Mouse (Mus musculus): Measurements from ENCODE around the gene Deaf1. TPM values are rescaled to one million over a fixed set of nuclear protein-coding genes. Genes with fewer than 3 reads are reported as not detected.

Deaf1 gene
- total and polyA plus RNA-seq, 3 experiments: 3.5 to 31.6 (median 10.0) TPM

DNA sequence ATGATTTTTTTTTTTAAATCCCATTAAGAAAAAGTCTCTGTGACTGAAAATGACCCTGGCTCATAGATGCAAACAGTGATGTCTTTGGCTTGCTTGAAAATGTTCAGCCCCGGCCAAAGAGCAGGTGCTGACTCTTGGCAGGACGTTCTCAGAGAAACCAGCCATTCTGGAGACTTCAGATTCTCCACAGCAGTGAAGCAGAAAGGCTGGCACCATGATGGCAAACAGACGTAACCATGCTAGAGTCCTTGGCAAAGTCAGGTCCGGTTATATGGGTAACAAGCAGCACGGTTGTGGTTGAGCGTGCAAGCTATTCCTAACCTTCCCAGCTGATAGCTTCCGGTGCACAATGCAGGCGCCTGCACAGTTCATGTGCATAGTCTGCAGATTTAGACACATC lies 28.3 kb downstream of the Deaf1 start:
- H3K27me3 ChIP-seq (replicated peaks): no peaks in the 10 kb centered on the region
- no peak for DNase-seq (ENCODE audit: extremely low read depth)
- H3K27ac ChIP-seq (ENCODE audit: insufficient read depth, low read depth): no peak overlapping the region
- dilution Hi-C loops (cut with MboI; ENCODE audit: extremely low pct_ligation_motif_present, extremely low pct_unique_long_range_greater_than_20kb, low sequenced_read_pairs): no loop called here
- no peaks in the 10 kb centered on the region for H3K9me3 ChIP-seq (replicated peaks; ENCODE audit: low read length)
- H3K4me3 ChIP-seq (replicated peaks in 1 of 3; ENCODE audit: low read depth in 2 of 3, low read length in 2 of 3, poor library complexity in 1 of 3): no peak overlapping the region
- H3K4me1 ChIP-seq (ENCODE audit: control insufficient read depth in 1 of 2, insufficient read depth in 2 of 2): peaks cover 0 to 14% of the 10 kb centered on the region in 2 experiments; a peak in 2 of 4 replicates
- no peak overlapping the region for H3K4me2 ChIP-seq (ENCODE audit: insufficient read depth, low read depth, poor library complexity, severe bottlenecking)
- TF ChIP-seq PAX5 (IDR thresholded peaks at IDR 0.05; ENCODE audit: low read length) (no peak), JUND (conservative IDR thresholded peaks at IDR 0.05; ENCODE audit: low read depth, low read length) (no peak), RAD21 (IDR thresholded peaks at IDR 0.05; ENCODE audit: low read depth, low read length) (no peak), SMC3 (IDR thresholded peaks at IDR 0.05; ENCODE audit: low read depth, low read length) (no peak), TBP (conservative IDR thresholded peaks at IDR 0.05; ENCODE audit: low read depth, low read length) (no peak), ZKSCAN1 (IDR thresholded peaks at IDR 0.05; ENCODE audit: borderline replicate concordance, low read depth, low read length) (no peak), NRF1 (IDR thresholded peaks at IDR 0.05; ENCODE audit: low read depth, low read length) (no peak), MAFK (IDR thresholded peaks at IDR 0.05; ENCODE audit: insufficient replicate concordance, low read length) (no peak), EP300 (IDR thresholded peaks at IDR 0.05; ENCODE audit: low read length) (no peak), ZMIZ1 (IDR thresholded peaks at IDR 0.05; ENCODE audit: low read depth, low read length) (no peak), IRF4 (IDR thresholded peaks at IDR 0.05; ENCODE audit: low read depth, low read length) (no peak), UBTF (IDR thresholded peaks at IDR 0.05; ENCODE audit: low read depth, low read length) (no peak), E2F4 (IDR thresholded peaks at IDR 0.05; ENCODE audit: insufficient replicate concordance, low read depth, low read length) (no peak), JUN (IDR thresholded peaks at IDR 0.05; ENCODE audit: insufficient read depth, low read depth, low read length) (no peak), RCOR1 (conservative IDR thresholded peaks at IDR 0.05; ENCODE audit: low read depth, low read length) (no peak), HCFC1 (IDR thresholded peaks at IDR 0.05; ENCODE audit: low read depth, low read length) (no peak), SIN3A (IDR thresholded peaks at IDR 0.05; ENCODE audit: low read length) (no peak), BHLHE40 (IDR thresholded peaks at IDR 0.05; ENCODE audit: low read depth, low read length) (no peak)
- H3K9ac ChIP-seq (ENCODE audit: insufficient read depth, low read depth): no peak overlapping the region
- H3K79me2 ChIP-seq (replicated peaks; ENCODE audit: control insufficient read depth, extremely low read depth, insufficient read depth, poor library complexity, severe bottlenecking): no peaks in the 10 kb centered on the region
- in situ Hi-C loops (cut with MboI; ENCODE audit: low pct_ligation_motif_present, low pct_unique_long_range_greater_than_20kb, low sequenced_read_pairs): no loop called here
- H3K36me3 ChIP-seq (replicated peaks in 1 of 2; ENCODE audit: control insufficient read depth in 1 of 2, insufficient read depth in 1 of 2, low read length in 1 of 2): peaks cover 37 to 70% of the 10 kb centered on the region in 2 experiments

DNA sequence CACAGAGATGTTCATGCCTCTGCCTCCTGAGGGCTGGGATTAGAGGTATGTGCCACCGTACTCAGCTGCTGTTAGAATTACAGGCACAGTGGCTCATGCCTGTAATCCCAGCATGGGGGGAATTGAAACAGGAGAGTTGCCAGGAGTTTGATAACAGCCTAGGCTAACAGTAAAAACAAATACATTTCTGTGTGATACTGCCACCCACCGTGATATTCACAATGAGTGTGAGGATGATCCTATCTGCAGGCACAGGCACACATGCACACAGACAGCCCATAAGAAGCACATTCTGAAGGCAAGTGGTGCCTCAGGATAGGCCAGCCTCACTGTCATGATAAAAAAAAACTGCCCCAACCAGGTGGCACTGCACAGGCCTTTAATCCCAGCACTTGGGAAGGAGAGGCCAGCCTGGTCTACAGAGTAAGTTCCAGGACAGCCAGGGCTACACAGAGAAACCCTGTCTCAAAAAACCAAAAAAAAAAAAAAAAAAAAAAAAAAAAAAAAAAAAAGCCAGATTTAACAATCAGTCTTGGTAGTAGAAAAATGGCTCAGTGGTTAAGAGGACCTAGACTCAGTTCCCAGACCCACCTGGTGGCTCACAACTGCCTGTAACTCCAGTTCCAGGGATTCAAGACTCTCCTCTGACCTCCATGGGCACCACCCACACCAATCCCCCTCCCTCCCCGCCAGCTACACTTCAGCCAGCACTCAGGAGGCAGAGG lies 29.4 kb downstream of the Deaf1 start:
- dilution Hi-C loops (cut with MboI; ENCODE audit: extremely low pct_ligation_motif_present, extremely low pct_unique_long_range_greater_than_20kb, low sequenced_read_pairs) (no loop called here), in situ Hi-C loops (cut with MboI; ENCODE audit: low pct_ligation_motif_present, low pct_unique_long_range_greater_than_20kb, low sequenced_read_pairs) (no loop called here)
- no peak for DNase-seq (ENCODE audit: extremely low read depth)
- H3K9me3 ChIP-seq (replicated peaks; ENCODE audit: low read length): no peaks in the 10 kb centered on the region
- no peaks in the 10 kb centered on the region for H3K79me2 ChIP-seq (replicated peaks; ENCODE audit: control insufficient read depth, extremely low read depth, insufficient read depth, poor library complexity, severe bottlenecking)
- H3K27me3 ChIP-seq (replicated peaks): no peaks in the 10 kb centered on the region
- H3K4me2 ChIP-seq (ENCODE audit: insufficient read depth, low read depth, poor library complexity, severe bottlenecking): no peak overlapping the region
- no peak overlapping the region for H3K27ac ChIP-seq (ENCODE audit: insufficient read depth, low read depth)
- no peak overlapping the region for H3K4me3 ChIP-seq (replicated peaks in 1 of 3; ENCODE audit: low read depth in 2 of 3, low read length in 2 of 3, poor library complexity in 1 of 3)
- peaks cover 31 to 60% of the 10 kb centered on the region in 2 experiments for H3K36me3 ChIP-seq (replicated peaks in 1 of 2; ENCODE audit: control insufficient read depth in 1 of 2, insufficient read depth in 1 of 2, low read length in 1 of 2)
- H3K9ac ChIP-seq (ENCODE audit: insufficient read depth, low read depth): no peak overlapping the region
- peaks cover 0 to 10% of the 10 kb centered on the region in 2 experiments; a peak in 2 of 4 replicates for H3K4me1 ChIP-seq (ENCODE audit: control insufficient read depth in 1 of 2, insufficient read depth in 2 of 2)
- TF ChIP-seq ZNF384 (IDR thresholded peaks at IDR 0.05; ENCODE audit: low read depth, low read length) (peak; percentile 30; the same call in 1 of the 2 replicates), ZC3H11A (IDR thresholded peaks at IDR 0.05; ENCODE audit: low read depth, low read length) (no peak), JUN (IDR thresholded peaks at IDR 0.05; ENCODE audit: insufficient read depth, low read depth, low read length) (no peak)

Data from CH12.LX (cell line).